Mouse (Mus musculus): Measurements from ENCODE around the gene Pou5f1.
A peak's percentile ranks its signal among the peaks of the same experiment; 100 is the strongest.

Gene Pou5f1

GRCm38 (mm10) chr17:35550143-35550494 lies 44.3 kb downstream of the Pou5f1 start:
- DNase-seq (ENCODE audit: low read depth, low spot score): no peak

- no peak for DNase-seq (ENCODE audit: low read depth, low spot score)
These were observed 45.1 kb downstream of the Pou5f1 start for GRCm38 (mm10) chr17:35550871-35551270.

- no peak for DNase-seq (ENCODE audit: low read depth, low spot score)
These were observed 46.1 kb downstream of the Pou5f1 start, which contains the start of gene Cdsn for GRCm38 (mm10) chr17:35551881-35552414. TSS of gene Cdsn (plus strand) at chr17:35552128.

DNA sequence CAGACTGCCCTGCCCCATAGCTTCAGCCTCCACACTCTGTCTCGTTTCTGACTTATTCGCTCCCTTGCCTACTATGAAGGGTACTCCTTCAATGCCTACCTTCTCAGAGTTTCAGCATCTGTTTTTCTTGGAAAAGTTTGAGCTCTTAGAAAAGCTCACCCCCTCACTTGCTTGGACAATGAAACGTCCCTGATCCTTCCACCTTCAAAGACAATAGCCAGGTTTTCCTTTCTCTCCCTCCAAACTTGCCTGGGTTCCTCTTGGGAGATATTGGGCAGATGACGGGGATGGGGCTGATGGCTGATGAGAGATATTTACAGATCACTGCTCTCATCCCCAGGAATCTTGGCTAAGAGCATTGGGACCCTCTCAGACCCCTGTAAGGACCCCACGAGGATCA lies 48.5 kb downstream of the Pou5f1 start:
- no peak for DNase-seq (ENCODE audit: low read depth, low spot score)

GRCm38 (mm10) chr17:35554761-35555397 lies 49.1 kb downstream of the Pou5f1 start:
- peak; percentile 65 for DNase-seq (ENCODE audit: low read depth, low spot score)

GRCm38 (mm10) chr17:35556186-35556765 lies 50.5 kb downstream of the Pou5f1 start:
- no peak for DNase-seq (ENCODE audit: low read depth, low spot score)

DNA sequence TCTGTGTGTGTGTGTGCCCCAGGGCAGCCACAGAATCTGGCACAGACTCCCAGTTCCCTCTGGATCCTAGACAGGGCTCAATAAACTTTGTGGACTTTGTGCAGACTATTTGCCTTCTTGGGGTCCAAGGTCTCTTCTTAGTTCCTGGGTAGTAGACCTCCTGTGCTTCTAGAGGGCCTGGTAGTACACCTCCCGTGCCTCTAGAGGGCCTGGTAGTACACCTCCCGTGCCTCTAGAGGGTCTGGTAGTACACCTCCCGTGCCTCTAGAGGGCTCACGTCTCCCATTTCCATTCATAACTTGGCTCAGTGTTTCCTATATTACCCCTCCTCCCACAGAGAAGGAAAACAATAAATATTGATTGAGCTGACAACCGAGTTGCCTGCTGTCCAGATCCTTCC lies 51.0 kb downstream of the Pou5f1 start:
- DNase-seq (ENCODE audit: low read depth, low spot score): peak; percentile 69

DNA sequence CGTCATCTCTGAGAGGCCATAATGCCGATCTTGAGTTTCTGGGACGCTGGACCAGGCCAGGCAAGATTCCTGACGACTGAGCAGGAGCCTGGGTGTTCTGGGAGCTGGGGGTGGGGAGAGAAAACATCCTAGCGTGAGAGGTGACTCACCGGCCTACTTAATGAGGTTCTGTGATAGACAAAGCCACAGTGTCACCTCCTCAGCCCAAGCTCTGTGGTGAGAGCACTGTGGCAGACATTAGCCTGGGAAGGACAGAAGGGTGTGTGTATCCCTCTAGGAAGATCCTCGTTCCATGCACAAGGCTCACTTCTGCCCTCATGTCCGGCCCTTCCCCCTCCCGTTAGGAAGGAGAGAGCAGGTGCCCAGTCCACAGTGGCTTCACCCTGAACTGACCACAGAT lies 51.5 kb downstream of the Pou5f1 start:
- DNase-seq (ENCODE audit: low read depth, low spot score): no peak

DNA sequence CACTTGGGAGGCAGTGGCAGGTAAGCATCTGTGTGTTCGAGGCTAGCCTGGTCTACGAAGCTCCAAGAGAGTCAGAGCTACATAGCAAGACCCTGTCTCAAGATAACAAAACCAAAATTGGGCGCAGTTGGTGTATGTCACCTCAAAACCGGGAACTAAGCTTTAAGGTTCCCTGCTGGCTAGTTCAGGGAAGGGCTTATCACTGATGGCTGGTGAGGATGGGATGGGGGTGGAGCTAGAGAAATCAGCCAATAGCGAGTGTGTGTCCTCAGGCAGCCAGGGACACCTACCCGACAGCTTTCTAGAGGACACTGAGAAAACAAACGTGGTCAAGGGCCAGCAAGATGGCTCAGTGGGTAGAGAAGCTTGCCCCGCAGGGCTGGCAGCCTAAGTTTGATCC lies 52.4 kb downstream of the Pou5f1 start:
- no peak for DNase-seq (ENCODE audit: low read depth, low spot score)
